Mouse (Mus musculus) left cerebral cortex, postnatal 14 days (tissue): ENCODE measurements around the gene Myrf. TPM values are rescaled to one million over a fixed set of nuclear protein-coding genes. Genes with fewer than 3 reads are reported as not detected.
A peak's percentile ranks its signal among the peaks of the same experiment; 100 is the strongest.
"Not testable (repeated sequence)": the region's sequence is repeated elsewhere in the genome, so short reads cannot be mapped to it uniquely, and the experiment has no call there.

ENCODE experiments used
- DNase-seq, 2 experiments: peaks; one replicate each; pipeline ENCODE4 v3.0.0; 2021 to 2022; ENCODE audit warnings: low spot score in 2 of 2, mixed read lengths in 1 of 2
- intact Hi-C: fragments of 180-260 bp; cut with DNase I; formaldehyde crosslinking; loops from one replicate; pipeline ENCODE4 v1.15.1; 2025
- total RNA-seq, 2 experiments: library from RNA; stranded (reverse); gene quantifications; 2 replicates each; pipeline ENCODE4 v1.2.3; 2021

The Myrf gene
- total RNA-seq, 2 experiments from 2014 or later, result 9.9 to 16.0 TPM

GRCm38 (mm10) chr19:10186569-10186968 lies 54.0 kb downstream of the Myrf start:
- intact Hi-C loops, result no loop called here
- DNase-seq, result no peak

- DNase-seq, result no peak
- intact Hi-C loops, result no loop called here
Measured at GRCm38 (mm10) chr19:10185876-10186275, 54.7 kb downstream of the Myrf start.

GRCm38 (mm10) chr19:10184096-10184495 lies 56.5 kb downstream of the Myrf start:
- intact Hi-C loops, result no loop called here
- peak; percentile 59 to 67 for DNase-seq

GRCm38 (mm10) chr19:10183299-10183983 lies 57.1 kb downstream of the Myrf start:
- peak; percentile 77 to 89 for DNase-seq
- intact Hi-C loops, result no loop called here

GRCm38 (mm10) chr19:10182670-10183298 lies 57.8 kb downstream of the Myrf start, which contains the start of gene Fads1:
Fads1 (plus strand) TSS chr19:10182888.
- intact Hi-C loops, result loop anchor here (1.0 kb wide), 1 partner anchor 81 kb away; the partner anchor contains the start of gene Fads2
- peak; percentile 96 for DNase-seq

- intact Hi-C loops, result loop anchor here (1.0 kb wide), 1 partner anchor 81 kb away; the partner anchor contains the start of gene Fads2
- no peak for DNase-seq
Measured at GRCm38 (mm10) chr19:10182142-10182541, 58.4 kb downstream of the Myrf start.

- intact Hi-C loops, result no loop called here
- peak; percentile 57 to 67 for DNase-seq
Measured at GRCm38 (mm10) chr19:10181225-10181624, 59.3 kb downstream of the Myrf start.

- intact Hi-C loops, result no loop called here
- DNase-seq, result no peak
Measured at GRCm38 (mm10) chr19:10176941-10177372, 63.6 kb downstream of the Myrf start.

- DNase-seq, result no peak
- intact Hi-C loops, result no loop called here
Measured at GRCm38 (mm10) chr19:10176477-10176876, 64.1 kb downstream of the Myrf start.

- DNase-seq, result no peak
- intact Hi-C loops, result no loop called here
Measured at GRCm38 (mm10) chr19:10174956-10175355, 65.6 kb downstream of the Myrf start.

GRCm38 (mm10) chr19:10173844-10174539 lies 66.6 kb downstream of the Myrf start:
- intact Hi-C loops, result no loop called here
- no peak for DNase-seq

- DNase-seq, result no peak
- intact Hi-C loops, result no loop called here
Measured at GRCm38 (mm10) chr19:10173116-10173718, 67.3 kb downstream of the Myrf start.

GRCm38 (mm10) chr19:10171846-10172245 lies 68.7 kb downstream of the Myrf start:
- intact Hi-C loops, result no loop called here
- DNase-seq, result no peak

- DNase-seq, result no peak
- intact Hi-C loops, result no loop called here
Measured at GRCm38 (mm10) chr19:10171359-10171758, 69.2 kb downstream of the Myrf start.

GRCm38 (mm10) chr19:10170466-10170865 lies 70.1 kb downstream of the Myrf start:
- no peak for DNase-seq
- intact Hi-C loops, result no loop called here

- DNase-seq, intact Hi-C loops: not testable (repeated sequence)
Measured at GRCm38 (mm10) chr19:10169692-10170330, 70.7 kb downstream of the Myrf start.

GRCm38 (mm10) chr19:10169179-10169578 lies 71.4 kb downstream of the Myrf start:
- DNase-seq, result no peak
- intact Hi-C loops, result no loop called here

- intact Hi-C loops, result no loop called here
- DNase-seq, result no peak
Measured at GRCm38 (mm10) chr19:10168441-10168840, 72.1 kb downstream of the Myrf start.

GRCm38 (mm10) chr19:10167951-10168350 lies 72.6 kb downstream of the Myrf start:
- no peak for DNase-seq
- intact Hi-C loops, result no loop called here
